Mouse (Mus musculus) ovary, postnatal 14 days (tissue): ENCODE measurements around the gene Fmo4.
"Not testable (repeated sequence)": the region's sequence is repeated elsewhere in the genome, so short reads cannot be mapped to it uniquely, and the experiment has no call there.

Source experiments
- DNase-seq: peaks from one replicate; pipeline ENCODE4 v3.0.0; 2022; ENCODE audit warnings: low spot score

The Fmo4 gene

DNA sequence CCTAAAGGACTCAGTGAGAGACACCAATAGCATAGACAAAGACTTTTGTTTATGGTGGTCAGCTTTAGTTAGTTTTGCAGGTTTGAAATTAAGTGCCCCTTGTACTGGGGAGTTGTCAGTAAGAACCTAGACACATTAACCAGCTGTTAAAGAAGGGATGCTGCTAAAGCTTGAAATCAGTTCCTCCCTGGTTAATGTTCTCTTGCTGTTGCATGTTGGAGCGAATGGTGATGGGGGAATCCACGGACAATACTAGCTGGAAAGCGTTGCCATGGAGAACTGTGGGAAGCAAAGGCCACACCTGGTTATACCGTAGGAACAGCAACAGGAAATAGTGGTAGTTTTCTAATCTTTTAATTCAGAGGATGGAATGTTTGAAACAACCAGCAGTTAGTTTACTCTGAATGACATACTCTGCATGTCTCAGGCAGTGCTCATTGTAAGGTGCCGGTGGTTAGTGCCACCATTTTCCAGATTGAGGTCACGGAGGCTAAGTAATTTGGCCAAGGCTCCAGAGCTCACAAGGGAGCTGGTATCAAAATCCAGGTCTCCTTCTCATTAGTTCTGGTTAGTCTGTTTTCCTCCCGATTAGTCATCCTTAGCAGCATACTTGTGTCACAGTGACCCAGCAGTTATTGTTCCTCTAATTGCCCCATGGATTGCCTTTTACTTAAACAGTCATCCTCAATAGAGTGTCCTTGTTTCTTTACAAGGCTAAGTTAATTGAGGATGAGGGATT lies 21.3 kb downstream of the Fmo4 start:
- DNase-seq, result no peak

- DNase-seq, result no peak
These were observed 28.6 kb downstream of the Fmo4 start for GRCm38 (mm10) chr1:162785222-162785621.

- DNase-seq, result no peak
These were observed 30.0 kb downstream of the Fmo4 start for GRCm38 (mm10) chr1:162783669-162784248.

GRCm38 (mm10) chr1:162781035-162781434 lies 32.7 kb downstream of the Fmo4 start:
- not testable (repeated sequence) for DNase-seq

DNA sequence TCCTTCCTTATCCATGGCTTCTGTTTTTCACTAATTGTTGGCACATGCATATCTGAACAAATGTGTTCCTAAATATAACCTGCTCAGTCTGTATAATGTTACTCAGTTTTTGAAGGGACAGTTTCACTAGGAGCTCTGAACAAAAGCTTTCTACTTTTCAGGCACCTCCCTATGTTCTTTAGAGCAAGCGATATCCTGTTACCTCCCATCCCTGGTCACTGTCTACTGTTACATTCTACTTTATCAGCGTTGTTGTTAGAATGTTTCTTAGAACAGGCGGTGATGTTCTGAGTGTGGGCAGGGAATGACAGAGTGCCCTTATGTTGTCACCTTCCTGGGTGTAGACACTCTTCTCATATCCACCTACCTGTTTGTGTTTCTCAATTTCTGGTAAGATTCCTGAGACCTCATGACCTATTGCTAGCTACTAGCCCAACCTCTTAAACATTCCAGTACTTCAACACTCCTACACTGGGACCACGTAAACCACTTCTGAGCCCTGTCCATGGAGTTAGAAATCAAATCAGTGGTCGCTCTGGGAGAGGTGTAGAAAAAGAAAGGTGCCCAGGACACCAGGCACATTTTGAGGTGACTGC lies 35.7 kb downstream of the Fmo4 start:
- no peak for DNase-seq

GRCm38 (mm10) chr1:162773661-162774060 lies 40.1 kb downstream of the Fmo4 start:
- no peak for DNase-seq

- DNase-seq, result no peak
These were observed 42.0 kb downstream of the Fmo4 start for GRCm38 (mm10) chr1:162771617-162772360.

DNA sequence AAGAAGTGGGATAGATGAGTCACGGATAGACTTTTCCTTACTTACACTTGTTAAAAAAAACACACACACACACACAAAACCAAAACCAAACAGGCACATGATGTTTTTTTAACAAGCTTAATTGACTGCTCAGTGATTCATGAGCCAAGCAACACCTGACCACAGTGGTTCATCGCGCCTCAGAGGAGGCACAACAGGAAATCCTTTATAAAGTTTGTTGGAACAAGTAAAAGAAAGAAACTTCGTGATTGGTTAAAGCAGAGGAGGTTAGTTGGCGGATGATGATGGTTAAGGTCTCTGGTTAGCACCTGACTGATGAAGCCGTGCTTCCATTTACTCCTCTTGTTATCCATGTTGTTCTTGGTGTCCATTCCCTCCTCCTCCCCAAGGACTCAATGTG lies 61.8 kb downstream of the Fmo4 start:
- DNase-seq, result no peak

GRCm38 (mm10) chr1:162749607-162750006 lies 64.2 kb downstream of the Fmo4 start:
- DNase-seq, result no peak

DNA sequence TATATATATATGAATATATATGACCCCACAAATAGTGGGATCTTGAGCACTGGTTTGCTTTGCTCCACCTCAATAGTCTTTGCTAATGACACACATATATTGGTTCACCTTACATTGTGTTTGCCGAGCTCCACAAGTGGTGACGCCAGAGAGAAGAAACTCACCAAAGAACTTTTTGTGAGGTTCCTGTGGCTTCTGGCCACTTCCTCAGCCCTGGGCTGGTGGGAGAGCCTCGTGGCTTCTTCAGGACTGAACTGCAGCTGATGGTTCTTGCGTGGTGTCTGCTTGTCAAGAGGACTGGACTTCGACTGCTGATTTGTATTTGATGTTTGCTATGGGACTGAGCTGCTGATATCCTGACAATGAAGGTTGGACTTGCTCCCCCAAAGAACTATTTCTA lies 65.0 kb downstream of the Fmo4 start:
- no peak for DNase-seq
